Mouse (Mus musculus) E14TG2a.4 (cell line): Measurements from ENCODE around the gene Diras2.

Source experiments
- CTCF ChIP-seq: conservative IDR thresholded peaks from 2 replicates; pipeline ENCODE4 v1.5.1; 2014; ENCODE audit warnings: low read length
- NANOG ChIP-seq: IDR thresholded peaks from 2 replicates; pipeline ENCODE4 v1.6.1; 2014; ENCODE audit warnings: borderline replicate concordance, low read length, mixed read lengths

DNA sequence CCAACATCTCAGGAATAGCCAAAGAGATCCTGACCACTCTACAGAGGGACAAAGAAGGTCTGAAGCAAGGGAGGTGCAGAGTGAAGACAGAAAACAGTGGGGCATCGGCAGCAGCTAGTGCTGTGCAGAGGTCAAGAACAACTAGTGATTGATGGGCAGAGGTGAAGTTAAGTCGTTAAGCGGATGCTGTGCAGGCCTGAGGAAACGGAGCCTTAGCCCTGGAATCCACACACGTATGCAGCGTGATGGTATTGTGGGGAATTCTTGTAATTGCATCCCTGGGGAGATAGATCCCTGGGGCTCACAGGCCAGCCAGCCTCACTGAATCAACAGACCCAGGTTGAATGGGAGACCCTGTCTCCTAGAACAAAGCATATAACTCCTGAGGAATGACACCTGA is 9.9 kb downstream of the Diras2 start:
- TF ChIP-seq CTCF (no peak), NANOG (no peak)
